5 mouse cellular contexts compared by ENCODE assay signal in genomic region chr13:24939472-24939871, GRCm38 (mm10).
"Had no signal": no experiment of that assay in that cellular context is flagged by ENCODE, and none has a peak within 500 bp of the region (broad histone marks: within the 10 kb centered on the region; RNA-seq: fewer than 3 reads in every experiment).

No protein-coding gene starts in this region.

- H3K4me3 ChIP-seq: midbrain, embryonic 10.5 days; midbrain, embryonic 12.5 days; myocyte; neural tube, embryonic 13.5 days; neural tube, embryonic 15.5 days had no signal

- H3K27ac ChIP-seq: midbrain, embryonic 10.5 days; midbrain, embryonic 12.5 days; neural tube, embryonic 13.5 days; neural tube, embryonic 15.5 days had no signal
